Mouse (Mus musculus): ENCODE measurements around the gene Slc38a1.
A peak's percentile ranks its signal among the peaks of the same experiment; 100 is the strongest.

Gene Slc38a1

DNA sequence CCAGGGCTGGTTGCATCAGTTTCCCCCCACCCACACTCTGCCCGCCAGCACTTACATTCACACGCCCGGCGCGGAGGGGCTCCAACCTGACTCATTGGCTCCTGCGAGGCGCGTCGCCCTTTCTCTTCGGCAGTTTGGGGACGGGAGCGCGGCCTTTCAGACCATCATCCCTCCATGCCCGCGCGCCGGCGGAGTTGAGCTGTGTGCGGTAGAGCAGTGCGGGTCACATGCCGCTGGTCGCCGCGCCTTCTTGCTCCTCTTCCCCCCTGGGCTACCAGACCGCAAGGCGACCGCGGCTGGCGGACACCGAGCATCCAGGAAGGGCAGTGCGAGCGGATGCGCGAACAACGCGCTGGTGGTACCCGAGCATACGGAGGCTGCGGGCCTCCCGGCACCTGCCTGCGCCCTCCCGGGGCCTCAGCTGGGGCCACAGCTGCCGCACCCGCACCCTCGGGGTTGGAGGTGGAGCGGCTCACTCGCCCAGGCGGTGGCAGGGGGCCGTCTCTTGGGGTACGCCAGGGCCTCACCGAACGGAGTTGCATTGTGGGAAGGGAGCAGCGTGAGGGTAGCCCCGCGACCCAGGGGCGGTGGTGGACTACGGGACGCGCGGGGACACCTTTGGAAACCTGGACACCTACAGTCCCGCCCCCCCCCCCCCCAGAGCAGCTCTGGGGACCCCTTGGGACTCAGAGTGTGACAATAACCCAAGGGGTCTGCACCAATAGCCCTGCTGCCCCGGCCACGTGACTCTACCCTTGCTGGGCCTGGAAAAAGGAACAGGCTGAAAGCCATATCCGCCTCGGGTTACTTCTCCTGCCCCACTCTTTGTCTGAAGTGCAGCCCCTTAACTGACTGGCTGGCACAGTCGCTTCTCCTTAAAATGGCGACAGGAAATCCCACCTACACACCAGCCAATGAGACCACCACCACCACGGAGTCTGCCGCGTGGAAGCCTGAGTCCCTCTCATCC lies at the start of gene Slc38a1:
TSS of gene Slc38a1 (minus strand) at position 478 of the 970 bp plus-strand sequence.
- peak; percentile 56 to 60 for DNase-seq

DNA sequence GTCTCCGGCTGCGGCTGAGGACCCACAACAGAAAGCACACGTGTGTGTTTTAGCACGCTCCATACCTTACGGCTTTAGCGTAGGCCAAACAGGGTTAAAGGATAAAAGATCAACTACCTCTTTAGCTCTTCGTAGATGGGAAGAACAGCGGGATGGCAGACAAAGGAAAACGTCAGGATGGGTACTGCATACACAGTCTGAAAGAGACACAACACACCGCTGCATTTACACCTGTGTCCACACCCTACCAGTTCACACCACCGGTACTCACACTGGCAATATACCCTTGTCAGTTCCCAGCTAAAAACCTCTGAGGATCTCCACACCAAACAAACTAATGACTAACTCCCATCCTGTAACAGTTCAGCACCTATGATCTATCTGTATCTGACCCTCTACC lies 49.7 kb upstream of the Slc38a1 start:
- DNase-seq = no peak

DNA sequence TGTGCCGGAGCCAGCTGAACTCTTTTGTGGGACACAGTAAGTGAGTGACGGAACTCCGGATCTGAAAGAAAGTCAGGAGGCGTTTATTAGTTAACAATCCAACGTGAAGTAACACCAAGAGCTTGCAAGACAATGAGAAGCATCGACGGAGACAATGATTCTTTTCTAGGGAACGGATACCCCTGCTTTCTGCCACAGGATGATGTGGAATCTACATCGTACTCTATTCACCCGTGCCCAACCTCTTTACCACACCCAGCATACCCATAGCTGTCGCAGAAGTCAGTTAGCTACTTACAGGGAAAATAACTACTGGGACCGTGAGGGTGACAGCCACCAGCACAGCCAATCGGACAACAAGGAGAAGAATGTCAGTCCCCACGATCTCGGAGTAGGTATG lies 48.7 kb upstream of the Slc38a1 start:
- DNase-seq = no peak

DNA sequence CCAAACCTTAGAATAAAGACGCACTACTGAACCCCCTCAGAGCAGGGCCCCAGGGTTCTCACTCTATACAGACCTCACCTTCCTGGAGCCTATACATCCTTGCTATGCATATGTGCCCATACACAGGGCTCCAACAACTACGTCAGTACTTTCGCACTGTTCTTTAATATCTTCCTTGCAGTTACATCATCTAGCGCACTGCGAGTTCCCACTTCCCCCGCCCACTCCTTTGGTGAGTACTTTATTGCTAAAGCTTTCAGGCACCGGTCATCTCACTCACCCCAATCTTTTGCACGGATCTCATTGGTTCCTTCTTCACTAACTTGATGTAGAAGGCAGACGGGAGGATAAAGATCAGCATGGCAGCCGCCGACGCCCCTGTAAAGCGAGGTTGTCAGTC lies 48.1 kb upstream of the Slc38a1 start:
- DNase-seq = no peak

DNA sequence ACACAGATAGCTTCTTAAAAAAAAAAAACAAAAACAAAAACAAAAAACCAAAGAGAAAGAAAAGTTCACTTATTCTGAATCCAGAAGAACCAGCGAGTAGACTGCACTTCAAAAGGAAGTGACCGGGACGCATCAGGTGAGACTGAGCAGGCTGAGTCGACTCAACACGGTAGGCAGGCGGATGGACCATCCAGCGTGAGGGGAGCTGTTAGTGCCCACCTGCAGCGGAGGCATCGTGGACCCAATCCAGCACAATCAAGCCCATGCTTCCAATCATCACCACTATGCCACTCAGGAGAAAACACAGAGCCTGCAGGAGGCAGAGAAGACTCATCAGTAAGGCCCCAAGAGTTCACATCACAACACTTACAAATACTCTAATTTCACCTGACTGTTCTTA lies 47.2 kb upstream of the Slc38a1 start:
- DNase-seq = no peak

DNA sequence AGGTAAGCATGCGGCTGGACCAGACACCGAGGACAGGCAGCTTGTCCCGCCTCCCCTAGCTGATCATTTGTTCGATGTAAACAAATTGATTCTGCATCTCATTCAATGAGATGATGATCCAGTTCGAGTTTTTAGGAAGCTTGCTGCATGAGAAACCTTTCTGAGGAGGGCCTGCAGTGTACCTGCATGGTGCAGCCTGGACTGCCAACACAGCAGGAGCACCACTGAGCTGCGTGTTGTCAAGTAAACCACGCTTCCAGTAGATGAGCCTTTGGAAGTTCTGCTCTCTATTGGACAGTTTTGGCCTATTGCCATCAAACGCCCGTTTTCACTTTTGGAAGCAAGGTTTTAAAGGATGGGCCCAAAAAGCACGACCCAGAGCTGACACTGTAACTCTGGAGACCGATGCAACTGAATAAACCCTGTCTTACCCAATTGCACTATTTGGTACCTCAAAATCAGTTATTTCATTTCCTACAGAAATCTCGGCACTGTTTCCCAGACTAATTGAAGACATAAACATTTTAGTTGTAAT lies 46.1 kb upstream of the Slc38a1 start:
- DNase-seq = no peak

DNA sequence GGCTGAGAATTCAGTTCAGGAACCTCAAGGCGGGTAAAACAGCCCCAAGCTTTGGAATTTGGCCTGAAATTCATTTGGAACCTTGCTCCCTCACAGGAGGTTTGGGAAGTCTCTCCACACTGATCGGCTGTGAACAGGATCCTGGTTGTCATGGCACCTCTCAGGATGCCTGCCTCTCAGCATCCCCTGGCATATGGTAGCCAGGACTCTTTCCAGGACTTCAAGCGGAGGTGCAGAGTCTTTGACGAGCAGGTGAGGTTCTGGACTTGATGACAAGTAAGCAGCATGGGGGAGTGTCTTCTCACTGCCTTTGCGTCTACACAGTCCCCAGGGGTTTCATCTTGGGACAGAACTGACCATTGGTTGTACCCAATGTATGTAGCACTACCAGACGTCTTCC lies 45.3 kb upstream of the Slc38a1 start:
- peak; percentile 45 to 51 for DNase-seq

DNA sequence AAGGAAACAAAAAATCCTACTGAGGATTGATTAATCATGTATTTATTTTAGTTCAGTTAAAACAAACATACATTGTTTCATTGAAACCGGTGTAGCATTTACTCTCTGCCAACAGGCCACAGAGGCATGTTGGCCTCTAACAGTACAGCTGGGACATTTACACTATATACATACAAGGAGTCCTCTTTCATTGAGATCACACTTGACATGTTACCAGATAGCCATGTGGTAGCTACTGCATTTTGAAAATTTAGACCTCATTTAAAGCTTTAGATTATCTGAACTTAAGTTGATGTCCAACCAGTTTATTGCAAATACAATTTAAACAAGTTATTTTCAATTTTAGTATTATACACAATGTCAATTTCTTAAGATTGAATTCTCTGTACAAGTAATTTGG lies 44.7 kb upstream of the Slc38a1 start:
- no peak for DNase-seq

DNA sequence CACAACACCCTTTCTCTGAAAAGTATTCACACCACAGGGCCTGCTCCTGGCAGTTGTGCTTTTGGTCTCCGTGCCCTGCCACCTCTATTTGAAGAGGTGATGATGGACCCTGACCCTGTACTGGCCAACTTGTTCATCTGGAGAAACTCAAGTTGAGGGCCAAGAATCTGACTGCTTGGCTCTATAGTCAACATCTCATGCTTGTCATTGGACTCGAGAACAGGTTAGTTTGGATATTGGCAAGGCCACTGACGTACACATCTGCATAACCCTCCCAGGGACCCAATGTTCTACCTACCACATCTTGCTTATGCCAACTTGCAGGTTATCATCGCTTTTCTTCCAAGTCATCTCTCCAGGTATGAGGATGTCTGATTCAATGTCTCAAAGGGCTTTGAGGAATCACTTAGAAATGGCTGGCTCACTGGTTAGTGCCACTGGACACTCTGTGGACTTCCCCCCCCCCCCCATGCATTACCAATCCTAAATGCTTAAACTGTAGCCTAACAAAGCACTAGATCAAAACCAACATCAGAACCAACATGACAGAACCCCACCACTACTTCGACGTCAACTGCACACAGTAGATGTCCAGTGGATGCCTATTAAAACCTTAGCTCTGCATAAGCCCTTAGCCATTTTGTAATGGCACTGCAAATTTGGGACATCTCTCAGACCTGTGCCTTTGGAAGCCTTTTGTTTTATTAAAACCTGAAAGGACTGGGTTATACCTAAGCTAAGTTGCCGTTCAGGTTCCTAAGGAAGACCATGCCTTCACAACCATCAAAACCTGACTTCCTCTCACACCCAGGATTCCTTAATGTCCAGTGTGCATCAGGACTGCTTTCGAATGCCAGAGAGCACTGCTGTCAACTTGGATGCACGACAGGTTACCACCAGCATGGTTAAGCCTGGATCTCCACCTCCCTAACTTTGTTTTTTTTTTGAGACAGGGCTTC lies 43.8 kb upstream of the Slc38a1 start:
- DNase-seq = no peak

DNA sequence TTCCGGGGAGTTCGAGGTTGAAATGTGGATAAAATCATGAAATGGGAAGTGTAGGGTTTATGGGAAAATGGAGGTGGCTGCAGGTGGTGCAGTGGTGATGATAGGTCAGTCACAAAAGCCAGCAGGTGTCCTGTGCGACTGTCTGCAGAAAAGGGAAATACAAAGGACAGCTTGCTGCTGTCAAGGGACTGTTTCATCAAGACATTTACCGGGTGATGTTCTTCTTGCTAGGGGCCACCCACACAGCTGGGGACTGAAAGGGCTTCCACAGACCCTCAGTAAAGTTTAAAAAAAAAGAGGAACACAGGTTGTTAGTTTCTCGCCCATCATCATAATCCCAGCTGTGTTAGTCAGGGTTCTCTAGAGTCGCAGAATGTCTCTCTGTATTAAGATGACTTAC lies 42.6 kb upstream of the Slc38a1 start:
- DNase-seq = no peak

DNA sequence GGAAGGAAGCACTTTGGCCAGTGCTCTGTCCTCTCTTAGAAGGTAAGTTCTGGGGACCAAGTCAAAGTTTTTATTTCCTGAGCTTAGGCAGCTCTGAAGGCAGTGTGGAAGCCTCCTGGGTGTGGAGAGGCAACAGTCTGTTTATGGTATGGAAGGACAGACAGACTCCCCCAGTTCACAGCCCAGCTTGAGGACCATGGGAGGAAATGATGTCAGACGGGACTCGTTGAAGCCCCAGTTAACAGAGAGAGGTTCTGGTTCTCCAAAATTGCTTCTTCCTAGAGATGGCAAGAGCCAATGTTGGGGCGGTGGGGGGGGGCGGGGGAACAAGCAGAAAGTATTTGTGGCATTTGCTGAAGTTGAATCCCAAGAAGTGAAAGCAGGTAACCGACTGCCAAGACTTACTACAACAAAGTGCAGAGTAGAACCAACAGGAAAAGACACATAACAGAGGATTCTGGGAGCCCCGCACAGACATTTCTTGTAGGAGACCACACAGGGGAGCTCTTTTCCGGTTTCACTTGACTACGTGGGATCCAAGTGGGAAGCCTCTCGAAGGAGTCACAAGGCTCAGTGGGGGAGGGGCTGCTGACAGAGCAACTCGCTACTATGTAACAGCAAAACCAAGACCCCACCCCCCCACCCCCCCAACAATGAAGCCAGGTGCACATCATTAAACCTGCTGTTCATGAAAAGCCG lies 41.6 kb upstream of the Slc38a1 start:
- no peak for DNase-seq

DNA sequence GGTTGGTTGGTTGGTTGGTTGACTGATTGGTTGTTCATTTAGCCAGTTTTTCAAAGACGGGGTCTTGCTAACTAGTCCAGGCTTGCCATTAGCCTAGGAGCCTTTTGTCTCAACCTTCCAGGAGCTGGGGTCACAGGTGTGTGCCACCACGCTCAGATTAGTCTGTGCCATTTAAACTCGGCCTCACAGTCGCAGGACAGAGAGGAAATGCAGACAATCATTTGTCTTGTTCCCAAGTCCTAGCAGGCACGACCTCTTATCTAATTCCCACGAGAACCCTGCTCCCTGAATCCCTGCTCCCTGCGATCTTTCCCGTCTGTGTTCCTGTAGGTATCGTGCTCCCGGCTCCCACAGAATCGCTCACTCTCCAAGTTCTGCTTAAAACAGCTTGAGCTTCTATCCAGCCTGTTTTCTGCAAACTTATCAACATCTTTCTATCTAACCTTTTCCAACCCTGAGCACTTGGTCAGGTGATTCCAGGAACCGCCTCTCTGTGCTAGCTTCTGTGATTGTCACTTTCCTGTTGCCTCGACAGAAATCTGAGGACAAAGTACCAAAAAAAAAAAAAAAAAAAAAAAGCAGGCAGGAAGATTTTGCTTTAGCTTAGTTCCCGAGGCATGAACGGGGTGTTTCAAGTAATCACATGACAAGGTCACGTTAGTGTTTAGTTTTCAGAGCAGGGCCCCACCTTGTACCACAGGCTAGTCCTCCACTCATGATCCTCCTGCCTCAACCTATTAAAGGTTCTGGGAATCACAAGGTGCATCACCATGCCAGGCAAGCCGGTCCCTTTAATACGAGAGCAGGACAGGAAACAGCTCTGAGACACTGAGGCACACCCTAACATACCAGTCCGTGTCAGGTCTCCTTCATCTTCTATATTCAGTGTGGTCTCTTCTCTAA lies 36.4 kb upstream of the Slc38a1 start:
- no peak for DNase-seq

DNA sequence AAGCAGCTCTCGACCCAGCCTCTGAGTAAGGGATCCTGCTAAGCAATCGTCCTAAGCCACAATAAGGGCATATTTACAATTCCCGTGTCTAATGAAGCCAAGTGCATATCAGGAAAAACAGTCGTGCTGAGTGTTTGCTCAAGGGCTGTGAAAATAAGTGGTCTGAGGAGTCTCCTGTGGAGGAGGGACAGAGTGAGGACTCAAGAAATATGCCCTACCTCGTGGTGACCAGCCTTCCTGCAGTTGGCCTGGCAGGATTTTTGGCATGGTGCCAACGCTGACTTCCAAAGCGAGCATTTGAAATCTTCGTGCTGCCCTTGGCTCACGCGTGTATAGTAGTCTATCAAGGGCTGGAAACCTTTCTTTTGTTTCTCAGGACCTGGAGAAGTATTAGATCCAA lies 33.8 kb upstream of the Slc38a1 start:
- DNase-seq = peak; percentile 46 to 53

DNA sequence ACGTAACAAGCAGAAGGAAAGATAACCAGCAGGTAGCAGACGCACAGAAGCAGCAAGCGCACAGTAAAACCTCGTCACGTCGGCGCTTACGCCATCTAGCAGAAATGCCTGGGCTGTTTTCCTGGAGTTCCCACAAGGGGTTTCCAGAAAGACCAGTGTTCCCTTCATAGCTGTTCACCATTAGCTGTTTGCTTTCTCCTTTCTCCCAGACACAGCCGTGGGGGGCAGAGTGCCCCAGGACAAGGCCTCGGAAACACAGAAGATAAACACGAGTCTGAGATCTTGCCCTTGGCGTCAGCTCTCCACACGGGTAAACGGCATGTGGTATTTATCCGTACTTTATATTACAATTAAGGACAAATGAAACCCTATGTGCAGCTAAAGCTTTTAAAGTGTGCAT lies 33.0 kb upstream of the Slc38a1 start:
- DNase-seq = no peak

DNA sequence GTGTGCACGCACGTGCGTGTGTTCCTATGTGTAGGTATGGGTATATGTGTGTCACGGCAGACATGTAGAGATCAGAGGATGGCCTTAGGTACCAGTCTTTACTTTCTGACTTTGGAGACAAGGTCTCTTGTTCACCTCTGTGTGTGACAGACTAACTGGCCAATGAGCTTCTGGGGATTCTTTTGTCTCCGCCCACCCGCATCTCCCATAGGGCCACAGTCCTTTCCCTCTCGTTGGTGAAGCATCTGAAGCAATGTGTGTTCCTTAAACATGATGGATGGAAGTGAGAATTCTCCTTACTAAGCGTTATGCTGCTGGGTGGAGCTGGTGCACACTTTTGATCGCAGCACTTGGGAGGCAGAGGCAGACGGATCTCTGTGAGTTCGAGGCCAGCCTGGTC lies 32.3 kb upstream of the Slc38a1 start:
- DNase-seq = no peak

DNA sequence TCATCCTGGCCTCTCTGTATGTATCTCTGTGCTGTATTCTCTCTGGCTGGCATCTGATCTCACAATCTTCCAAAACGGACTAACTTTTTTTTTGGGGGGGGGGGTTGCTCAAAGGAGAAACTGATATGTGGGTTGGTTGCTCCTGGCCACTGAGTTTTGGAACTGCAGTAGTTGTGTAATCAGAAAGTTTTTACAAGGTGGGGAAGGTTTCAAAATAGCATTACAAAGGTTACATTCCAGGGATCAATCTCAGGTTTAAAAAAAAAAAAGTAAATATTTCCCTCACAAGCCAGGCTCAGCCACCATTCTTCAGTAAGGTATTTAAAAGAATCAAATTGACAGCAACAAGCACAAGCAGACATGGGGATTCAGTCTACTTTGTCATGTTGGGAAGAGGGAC lies 31.4 kb upstream of the Slc38a1 start:
- no peak for DNase-seq

DNA sequence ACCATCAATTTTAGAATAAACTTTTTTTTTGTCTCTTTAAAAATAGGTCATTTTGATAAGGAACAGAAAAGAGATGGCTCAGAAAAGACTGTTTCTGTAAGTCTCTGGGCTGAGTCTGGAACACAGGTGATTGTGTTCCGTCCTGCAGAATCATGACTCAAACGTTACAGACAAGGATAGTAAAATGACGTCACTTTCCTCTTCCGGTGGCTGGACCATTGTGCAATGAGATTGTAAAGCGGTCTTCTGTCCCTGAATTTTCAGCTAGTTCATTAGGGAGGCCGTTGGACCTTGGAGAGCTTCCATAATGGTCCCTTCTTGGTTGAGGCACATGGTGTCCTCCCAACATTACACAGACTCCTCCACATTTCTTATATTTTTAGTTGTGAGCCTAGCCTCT lies 27.0 kb upstream of the Slc38a1 start:
- no peak for DNase-seq

DNA sequence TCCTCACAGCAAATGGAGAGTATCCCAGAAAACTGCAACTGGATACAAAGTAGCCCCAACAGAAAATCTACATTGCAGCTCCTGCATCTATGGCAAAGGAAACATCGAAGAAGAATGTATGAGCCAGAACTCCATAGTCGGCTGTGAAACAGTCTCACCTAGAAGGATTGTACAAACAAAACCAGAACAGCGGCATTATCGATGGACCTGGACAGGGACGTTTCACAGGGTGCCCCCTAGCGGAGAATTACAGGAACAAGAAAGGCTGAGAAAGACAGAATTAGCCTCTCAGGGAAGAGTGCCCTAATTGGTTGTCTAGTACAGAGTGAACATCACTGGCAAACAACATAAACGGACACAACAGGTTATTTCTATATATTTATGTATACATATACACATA lies 23.9 kb upstream of the Slc38a1 start:
- DNase-seq = peak; percentile 65 to 76

DNA sequence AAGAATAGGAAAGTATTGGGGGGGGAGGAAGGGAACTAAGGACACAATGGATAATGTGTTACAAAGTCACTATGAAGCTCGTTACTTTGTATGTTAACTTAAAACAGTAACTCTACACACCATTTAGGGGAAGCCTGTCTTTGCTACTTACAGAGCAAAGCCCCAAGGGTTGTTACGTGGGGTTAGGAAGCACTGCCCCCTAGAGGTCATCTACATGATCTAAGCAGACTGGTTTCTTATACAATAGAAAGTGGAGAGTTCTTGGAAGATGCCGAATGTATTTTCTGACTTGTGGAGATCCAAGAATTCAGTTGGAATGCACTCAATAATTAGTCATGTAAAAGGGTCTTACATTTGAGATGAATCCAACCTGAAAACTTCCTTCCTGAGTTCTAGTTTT lies 23.2 kb upstream of the Slc38a1 start:
- peak; percentile 68 to 76 for DNase-seq

DNA sequence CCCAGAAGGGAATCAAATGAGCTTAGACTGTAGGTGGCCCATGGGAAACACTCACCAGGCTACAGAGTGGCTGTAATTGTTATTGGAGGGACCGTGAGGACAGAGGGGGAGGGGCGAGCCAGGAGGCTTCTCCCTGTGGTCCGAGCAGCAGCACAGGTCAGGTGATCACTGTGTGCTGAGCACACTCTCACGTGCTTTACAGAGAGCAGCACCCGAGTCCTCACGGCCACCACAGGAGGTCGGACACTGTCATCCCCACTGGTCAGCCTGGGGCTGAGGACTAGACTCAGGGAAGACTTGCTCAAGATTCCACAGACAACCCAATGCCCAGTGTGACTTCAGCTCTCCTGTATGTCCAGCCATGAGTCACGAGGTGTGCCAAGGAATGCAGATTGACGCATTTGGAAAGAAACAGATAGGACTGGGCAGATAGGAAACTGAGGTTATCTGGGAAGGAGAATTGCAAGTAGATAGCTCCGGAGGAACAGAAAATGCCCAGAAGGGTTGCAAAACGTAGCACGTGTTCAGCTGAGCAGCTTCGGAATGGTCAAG lies 18.0 kb upstream of the Slc38a1 start:
- no peak for DNase-seq

DNA sequence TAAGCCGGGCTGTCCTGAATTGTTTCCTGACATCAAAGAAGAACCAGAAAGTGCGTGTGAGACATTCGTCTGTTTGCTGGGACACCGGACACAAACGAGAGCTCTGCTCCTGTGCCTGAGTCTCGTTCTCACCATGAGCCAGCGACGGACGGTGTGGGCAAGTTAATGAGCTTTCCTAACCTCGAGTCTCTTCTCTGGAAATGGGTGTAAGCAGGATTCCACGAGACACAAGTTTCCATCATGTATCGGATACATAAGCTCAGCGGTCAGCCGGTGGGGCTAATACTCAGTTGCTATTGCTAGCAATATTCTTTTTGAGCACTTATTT lies 15.5 kb upstream of the Slc38a1 start:
- no peak for DNase-seq

Measured in cerebellum, postnatal 36 days (tissue).